Mouse (Mus musculus) ES-E14 (cell line): ENCODE measurements around the gene Ctdnep1.

ENCODE experiments used
- CHD2 ChIP-seq: IDR thresholded peaks from 2 replicates; pipeline ENCODE4 v1.6.1; 2014; ENCODE audit warnings: mild to moderate bottlenecking, low read depth, low read length, inconsistent platforms
- HCFC1 ChIP-seq: IDR thresholded peaks from 2 replicates; pipeline ENCODE4 v1.6.1; 2012; ENCODE audit warnings: low read length, inconsistent platforms, borderline replicate concordance; ENCODE audit not compliant: insufficient read depth
- MAFK ChIP-seq: IDR thresholded peaks from 2 replicates; pipeline ENCODE4 v1.6.1; 2014; ENCODE audit warnings: mild to moderate bottlenecking, low read depth, low read length, inconsistent platforms; ENCODE audit not compliant: insufficient read depth
- ZC3H11A ChIP-seq: IDR thresholded peaks from 2 replicates; pipeline ENCODE4 v1.6.1; 2012; ENCODE audit warnings: low read depth, mild to moderate bottlenecking, inconsistent platforms, low read length, borderline replicate concordance
- ZNF384 ChIP-seq: IDR thresholded peaks from 2 replicates; pipeline ENCODE4 v1.6.1; 2012; ENCODE audit warnings: low read depth, low read length, inconsistent platforms

DNA sequence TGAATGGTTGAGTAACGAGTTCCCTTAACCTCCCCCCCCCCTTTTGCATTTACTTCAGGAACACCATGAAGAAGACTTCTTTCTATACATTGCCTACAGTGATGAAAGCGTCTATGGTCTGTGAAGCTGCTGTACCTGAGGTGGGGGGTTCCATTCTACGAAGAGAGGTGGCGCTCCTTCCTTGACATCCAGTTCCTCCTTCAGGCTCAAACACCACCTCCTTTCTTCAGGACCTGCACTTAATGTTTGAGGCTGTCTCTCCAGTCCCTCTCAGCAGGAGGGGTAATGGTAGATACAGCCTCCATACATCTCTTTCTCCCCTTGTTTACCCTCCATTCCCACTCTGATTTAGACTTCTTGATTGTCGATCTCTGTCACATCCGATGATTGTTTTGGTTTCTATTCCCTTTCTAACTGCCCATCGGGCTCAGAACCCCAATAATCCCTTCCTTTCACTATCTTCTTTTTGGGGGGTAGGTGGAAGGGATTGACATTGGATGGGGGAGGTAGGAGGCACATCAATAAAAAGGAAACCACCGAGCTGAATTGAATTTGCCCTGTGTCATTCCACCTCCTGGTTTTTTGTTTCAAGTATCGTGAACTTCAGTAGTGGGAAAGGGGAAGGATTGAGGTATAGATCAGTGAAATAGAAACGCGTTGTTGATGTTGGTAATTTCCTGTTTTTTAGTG is 13.6 kb downstream of the Ctdnep1 start:
- TF ChIP-seq ZC3H11A, result no peak
- no peak for TF ChIP-seq HCFC1
- no peak for TF ChIP-seq ZNF384
- no peak for TF ChIP-seq CHD2
- no peak for TF ChIP-seq MAFK
